Mouse (Mus musculus): ENCODE measurements around the gene Ftsj3. TPM values are rescaled to one million over a fixed set of nuclear protein-coding genes. Genes with fewer than 3 reads are reported as not detected.

The Ftsj3 gene
- polyA plus RNA-seq, 1 experiment from 2014 or later = 102 TPM

DNA sequence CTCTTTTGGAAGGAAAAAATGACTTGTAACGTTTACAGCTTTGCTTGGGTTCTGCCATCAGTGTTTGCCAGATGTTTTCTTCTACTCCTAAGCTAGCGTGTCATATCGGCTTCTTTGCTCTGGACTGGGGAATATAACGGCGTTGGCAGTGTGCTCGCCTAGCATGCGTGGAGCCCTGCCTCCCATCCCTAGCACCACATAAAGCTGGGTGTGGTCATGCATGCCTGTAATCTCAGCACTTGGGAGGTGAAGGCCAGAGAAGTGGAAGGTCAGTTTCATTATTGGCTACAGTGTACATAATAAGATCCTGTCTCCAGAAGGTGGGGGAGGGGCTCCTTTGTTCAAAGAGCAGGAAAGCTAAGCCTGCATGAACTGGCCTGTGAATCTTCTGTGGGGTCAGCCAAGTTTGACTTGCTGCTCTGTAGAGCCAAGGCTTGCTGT lies 19.1 kb upstream of the Ftsj3 start:
- DNase-seq (ENCODE audit: extremely low spot score, low spot score) = no peak

DNA sequence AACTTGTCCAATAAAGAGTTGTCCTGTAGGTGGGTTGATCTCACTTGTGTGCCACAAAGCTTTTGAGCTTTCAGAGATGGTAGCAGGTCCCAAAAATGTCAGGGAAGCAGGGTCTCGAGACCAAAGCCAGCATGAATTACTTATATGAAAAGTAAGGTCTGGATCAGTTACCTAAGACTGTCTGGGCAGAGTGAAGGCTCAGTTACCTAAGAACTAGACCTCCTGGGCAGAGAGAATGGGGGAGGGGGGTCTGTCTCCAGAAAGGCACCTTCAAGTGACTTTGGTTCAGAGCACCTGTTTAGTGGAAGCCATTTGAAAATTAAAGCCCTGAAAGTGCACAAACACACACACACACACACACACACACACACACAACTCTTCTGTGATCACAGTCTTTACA lies 18.5 kb upstream of the Ftsj3 start:
- H3K27me3 ChIP-seq (ENCODE audit: poor library complexity, severe bottlenecking) = peaks cover 19% of the 10 kb centered on the region
- peaks cover 50% of the 10 kb centered on the region for H3K4me1 ChIP-seq
- no peaks in the 10 kb centered on the region for H3K9me3 ChIP-seq
- WGBS = 82% methylated on average over 1 of the region's 1 CpGs
- H3K4me3 ChIP-seq = no peak overlapping the region
- H3K36me3 ChIP-seq (replicated peaks) = peaks cover 3% of the 10 kb centered on the region
- no peak for DNase-seq (ENCODE audit: extremely low spot score, low spot score)
- no peak overlapping the region for H3K27ac ChIP-seq

More for the DNA sequence above, 19.1 kb upstream of the Ftsj3 start:
- peaks cover 3% of the 10 kb centered on the region for H3K36me3 ChIP-seq (replicated peaks)
- no peak overlapping the region for H3K4me3 ChIP-seq
- peaks cover 19% of the 10 kb centered on the region for H3K27me3 ChIP-seq (ENCODE audit: poor library complexity, severe bottlenecking)
- 91% methylated on average over 7 of the region's 7 CpGs for WGBS
- H3K4me1 ChIP-seq = peaks cover 49% of the 10 kb centered on the region
- H3K9me3 ChIP-seq = no peaks in the 10 kb centered on the region
- no peak overlapping the region for H3K27ac ChIP-seq

GRCm38 (mm10) chr11:106273811-106274210 lies 17.9 kb upstream of the Ftsj3 start:
- Histone ChIP-seq H3K4me3 (peak overlapping the region; percentile 98), H3K9me3 (no peaks in the 10 kb centered on the region), H3K36me3 (replicated peaks) (peaks cover 8% of the 10 kb centered on the region), H3K27me3 (ENCODE audit: poor library complexity, severe bottlenecking) (peaks cover 19% of the 10 kb centered on the region), H3K27ac (peak overlapping the region; percentile 98; the same call in 1 of the 2 replicates), H3K4me1 (peaks cover 54% of the 10 kb centered on the region)
- WGBS = 94% methylated on average over 6 of the region's 6 CpGs
- no peak for DNase-seq (ENCODE audit: extremely low spot score, low spot score)

- peak overlapping the region; percentile 98 for H3K4me3 ChIP-seq
- peaks cover 13% of the 10 kb centered on the region for H3K36me3 ChIP-seq (replicated peaks)
- no peak for DNase-seq (ENCODE audit: extremely low spot score, low spot score)
- H3K27me3 ChIP-seq (ENCODE audit: poor library complexity, severe bottlenecking) = peaks cover 18% of the 10 kb centered on the region
- H3K9me3 ChIP-seq = no peaks in the 10 kb centered on the region
- 19% methylated on average over 16 of the region's 16 CpGs for WGBS
- peaks cover 60% of the 10 kb centered on the region for H3K4me1 ChIP-seq
- H3K27ac ChIP-seq = peak overlapping the region; percentile 98
Measured at GRCm38 (mm10) chr11:106273311-106273684, 17.4 kb upstream of the Ftsj3 start.

GRCm38 (mm10) chr11:106272644-106273310 lies 16.9 kb upstream of the Ftsj3 start, which contains the start of gene Smarcd2:
Smarcd2 (minus strand) TSS chr11:106272972.
- peaks cover 13% of the 10 kb centered on the region for H3K27me3 ChIP-seq (ENCODE audit: poor library complexity, severe bottlenecking)
- peak; percentile 100 for DNase-seq (ENCODE audit: extremely low spot score, low spot score)
- no peaks in the 10 kb centered on the region for H3K9me3 ChIP-seq
- H3K36me3 ChIP-seq (replicated peaks) = peaks cover 19% of the 10 kb centered on the region
- H3K4me3 ChIP-seq = peak within 1 kb of the TSS; percentile 98
- peaks cover 65% of the 10 kb centered on the region for H3K4me1 ChIP-seq
- WGBS = under 1% methylated on average over 72 of the region's 72 CpGs
- H3K27ac ChIP-seq = peak within 1 kb of the TSS; percentile 98

DNA sequence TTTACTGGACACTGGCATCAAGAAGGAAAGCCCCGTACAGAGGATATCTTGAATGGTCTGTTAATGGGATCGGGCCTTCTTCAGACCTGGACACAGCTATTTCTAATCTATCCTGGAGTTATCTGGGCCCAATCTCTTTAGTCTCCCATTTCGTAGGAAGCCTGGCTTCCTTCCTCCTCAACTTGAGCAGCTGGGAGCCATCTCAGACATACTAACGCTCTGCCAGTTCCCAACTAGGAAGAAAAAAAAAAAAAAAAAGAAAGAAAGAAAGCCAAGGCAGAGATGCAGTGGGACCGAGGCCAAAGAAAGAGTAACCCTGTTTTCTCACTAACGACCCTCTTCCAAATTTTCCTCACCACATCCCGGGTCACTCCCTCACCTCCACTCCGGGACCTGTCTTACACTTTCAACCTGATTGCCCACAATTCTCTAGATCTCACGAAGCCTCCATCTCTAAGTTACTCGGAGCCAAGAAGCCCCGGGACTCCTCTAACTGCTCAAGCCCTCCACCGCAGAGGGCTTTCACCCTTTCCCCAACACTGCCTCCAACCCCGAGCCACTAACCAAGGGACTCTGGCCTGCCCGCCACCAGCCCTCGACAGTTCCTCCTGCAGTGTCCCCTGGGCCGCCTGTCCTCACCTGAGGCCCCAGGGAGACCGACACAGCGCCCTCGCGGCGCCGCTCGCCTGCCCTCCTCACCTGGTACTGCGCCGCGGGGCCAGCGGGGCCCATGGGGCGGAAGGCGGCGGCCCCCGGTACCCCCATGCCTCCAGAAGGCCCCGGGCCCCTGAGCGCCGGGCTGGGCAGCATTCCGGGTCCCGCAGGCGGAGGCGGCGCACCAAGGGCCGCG lies 16.1 kb upstream of the Ftsj3 start:
- H3K9me3 ChIP-seq = no peaks in the 10 kb centered on the region
- peak overlapping the region; percentile 98 for H3K4me3 ChIP-seq
- DNase-seq (ENCODE audit: extremely low spot score, low spot score) = no peak
- peaks cover 71% of the 10 kb centered on the region for H3K4me1 ChIP-seq
- peaks cover 5% of the 10 kb centered on the region for H3K27me3 ChIP-seq (ENCODE audit: poor library complexity, severe bottlenecking)
- WGBS = 3% methylated on average over 41 of the region's 41 CpGs
- H3K36me3 ChIP-seq (replicated peaks) = peaks cover 26% of the 10 kb centered on the region
- peak overlapping the region; percentile 98 for H3K27ac ChIP-seq

DNA sequence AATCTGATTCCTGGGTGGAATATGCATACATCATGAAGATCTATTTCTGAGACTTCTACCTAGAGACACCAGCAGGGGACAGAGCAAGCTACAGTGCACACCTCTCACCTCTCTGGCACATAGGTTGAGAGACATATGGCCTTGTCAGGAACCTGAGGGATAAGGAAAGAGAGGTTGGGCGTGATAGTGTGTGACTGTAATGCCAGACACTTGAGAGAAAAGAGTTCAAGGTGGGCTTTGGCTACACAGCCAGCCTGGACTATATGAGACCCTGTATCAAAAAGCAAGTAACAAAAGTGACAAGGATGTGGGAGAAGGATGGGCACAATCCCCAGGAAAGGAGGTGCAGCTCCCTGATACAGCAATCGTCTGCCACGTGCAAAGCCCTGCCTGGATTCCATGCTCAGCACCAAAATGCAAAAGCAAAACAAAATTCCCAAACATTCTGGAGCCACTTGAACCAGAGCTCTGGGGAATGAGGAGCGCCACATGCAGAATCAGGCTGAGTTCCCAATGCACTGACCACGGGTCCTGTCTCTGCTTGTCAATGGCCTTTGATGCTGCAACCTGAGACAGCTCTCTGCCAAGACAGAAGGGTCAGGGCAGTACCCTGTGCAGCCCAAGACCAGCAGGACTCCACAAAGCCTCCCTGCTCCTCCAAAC lies 15.4 kb upstream of the Ftsj3 start:
- Histone ChIP-seq H3K27me3 (ENCODE audit: poor library complexity, severe bottlenecking) (no peaks in the 10 kb centered on the region), H3K27ac (peak overlapping the region; percentile 98), H3K4me1 (peaks cover 66% of the 10 kb centered on the region), H3K9me3 (no peaks in the 10 kb centered on the region), H3K4me3 (peak overlapping the region; percentile 98), H3K36me3 (replicated peaks) (peaks cover 34% of the 10 kb centered on the region)
- DNase-seq (ENCODE audit: extremely low spot score, low spot score) = no peak
- WGBS = 57% methylated on average over 5 of the region's 5 CpGs

DNA sequence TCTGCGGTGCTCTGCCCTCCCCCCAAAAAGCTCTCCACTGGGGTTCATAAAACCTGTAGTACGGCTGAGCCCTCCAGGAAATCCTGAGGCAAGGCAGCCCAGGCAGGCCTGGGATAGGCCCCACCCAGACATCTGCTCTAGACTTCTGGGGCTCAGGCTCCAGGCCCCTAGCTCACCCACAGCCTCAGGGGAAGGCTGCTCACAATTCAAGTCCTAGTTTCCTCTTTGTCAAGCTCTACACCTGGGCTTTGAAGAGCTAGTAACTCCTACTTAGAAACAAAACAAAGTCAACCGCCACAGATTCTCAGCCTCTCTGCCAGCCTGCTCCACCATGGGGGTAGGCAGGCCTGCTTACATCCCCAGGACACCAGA lies 13.2 kb upstream of the Ftsj3 start:
- 85% methylated on average over 3 of the region's 3 CpGs for WGBS
- Histone ChIP-seq H3K27me3 (ENCODE audit: poor library complexity, severe bottlenecking) (no peaks in the 10 kb centered on the region), H3K4me1 (peaks cover 55% of the 10 kb centered on the region), H3K27ac (peak overlapping the region; percentile 68), H3K4me3 (no peak overlapping the region; the same call in 1 of the 2 replicates), H3K36me3 (replicated peaks) (peaks cover 56% of the 10 kb centered on the region), H3K9me3 (no peaks in the 10 kb centered on the region)
- DNase-seq (ENCODE audit: extremely low spot score, low spot score) = no peak

GRCm38 (mm10) chr11:106268326-106269059 lies 12.6 kb upstream of the Ftsj3 start:
- H3K4me3 ChIP-seq = no peak overlapping the region; the same call in 1 of the 2 replicates
- H3K36me3 ChIP-seq (replicated peaks) = peaks cover 61% of the 10 kb centered on the region
- 71% methylated on average over 8 of the region's 8 CpGs for WGBS
- H3K9me3 ChIP-seq = no peaks in the 10 kb centered on the region
- no peak for DNase-seq (ENCODE audit: extremely low spot score, low spot score)
- H3K4me1 ChIP-seq = peaks cover 52% of the 10 kb centered on the region
- H3K27me3 ChIP-seq (ENCODE audit: poor library complexity, severe bottlenecking) = no peaks in the 10 kb centered on the region
- H3K27ac ChIP-seq = peak overlapping the region; percentile 68

GRCm38 (mm10) chr11:106267871-106268270 lies 12.0 kb upstream of the Ftsj3 start:
- WGBS = 91% methylated on average over 5 of the region's 5 CpGs
- H3K9me3 ChIP-seq = no peaks in the 10 kb centered on the region
- DNase-seq (ENCODE audit: extremely low spot score, low spot score) = no peak
- no peak overlapping the region; the same call in 1 of the 2 replicates for H3K4me3 ChIP-seq
- H3K4me1 ChIP-seq = peaks cover 46% of the 10 kb centered on the region
- H3K27me3 ChIP-seq (ENCODE audit: poor library complexity, severe bottlenecking) = no peaks in the 10 kb centered on the region
- H3K27ac ChIP-seq = peak overlapping the region; percentile 68
- H3K36me3 ChIP-seq (replicated peaks) = peaks cover 68% of the 10 kb centered on the region

GRCm38 (mm10) chr11:106267311-106267852 lies 11.5 kb upstream of the Ftsj3 start:
- Histone ChIP-seq H3K4me1 (peaks cover 46% of the 10 kb centered on the region), H3K27ac (peak overlapping the region; percentile 68), H3K27me3 (ENCODE audit: poor library complexity, severe bottlenecking) (no peaks in the 10 kb centered on the region), H3K4me3 (no peak overlapping the region), H3K36me3 (replicated peaks) (peaks cover 73% of the 10 kb centered on the region), H3K9me3 (no peaks in the 10 kb centered on the region)
- 85% methylated on average over 15 of the region's 15 CpGs for WGBS
- no peak for DNase-seq (ENCODE audit: extremely low spot score, low spot score)

DNA sequence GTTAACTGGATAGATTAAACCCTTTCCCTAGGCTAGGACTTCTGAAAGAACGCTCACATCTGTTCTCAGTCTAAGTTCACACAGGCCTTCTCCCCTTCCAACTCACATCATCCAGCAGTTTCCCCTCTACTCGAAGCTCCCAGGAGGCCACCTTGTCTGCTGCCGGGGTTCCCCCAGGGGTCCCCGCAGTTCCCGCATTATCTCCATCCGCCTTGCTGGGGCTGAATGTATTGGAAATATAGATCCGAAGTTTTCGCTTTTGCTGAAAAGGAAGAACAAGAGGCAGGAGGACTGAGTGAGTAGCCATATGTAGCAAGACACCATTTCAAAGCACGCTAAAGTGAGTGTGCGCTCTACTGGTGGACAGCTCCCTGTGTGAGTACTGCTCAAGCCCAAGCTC lies 10.6 kb upstream of the Ftsj3 start:
- Histone ChIP-seq H3K27me3 (ENCODE audit: poor library complexity, severe bottlenecking) (no peaks in the 10 kb centered on the region), H3K4me3 (no peak overlapping the region), H3K27ac (no peak overlapping the region; the same call in 1 of the 2 replicates), H3K36me3 (replicated peaks) (peaks cover 82% of the 10 kb centered on the region), H3K9me3 (no peaks in the 10 kb centered on the region), H3K4me1 (peaks cover 37% of the 10 kb centered on the region)
- 94% methylated on average over 10 of the region's 10 CpGs for whole genome bisulfite sequencing
- DNase-seq (ENCODE audit: extremely low spot score, low spot score) = no peak
